21 mouse cellular contexts compared by ENCODE assay signal in genomic region chr13:54959842-54960241, GRCm38 (mm10). TPM values are rescaled to one million over a fixed set of nuclear protein-coding genes. Genes with fewer than 3 reads are reported as not detected.
DNase-seq lines count a peak whose midpoint lies in the region; ATAC-seq lines count a peak whose summit lies in the region.
"Had no signal": no experiment of that assay in that cellular context is flagged by ENCODE, and none has a peak within 500 bp of the region (broad histone marks: within the 10 kb centered on the region; RNA-seq: fewer than 3 reads in every experiment).

No protein-coding gene starts in this region.

- peaks cover 21% of the 10 kb centered on the region for H3K4me1 ChIP-seq in midbrain, embryonic 12.5 days
- H3K4me1 ChIP-seq in midbrain, embryonic 11.5 days (ENCODE audit: control insufficient read depth, insufficient read depth, low read length), result peaks cover 20% of the 10 kb centered on the region
- 0 out of 2 replicates have a peak, but pooled peaks cover 11% of the 10 kb centered on the region for H3K4me1 ChIP-seq in hindbrain, embryonic 11.5 days (replicated peaks; ENCODE audit: control insufficient read depth, insufficient read depth, low read length)
- H3K4me1 ChIP-seq in neural tube, embryonic 13.5 days (replicated peaks), result peaks cover 57% of the 10 kb centered on the region
- H3K4me1 ChIP-seq: intestine, embryonic 15.5 days had no signal

- no peak overlapping the region for H3K9ac ChIP-seq in midbrain, embryonic 12.5 days (replicated peaks)
- H3K9ac ChIP-seq in midbrain, embryonic 11.5 days (ENCODE audit: low read length), result no peak overlapping the region
- H3K9ac ChIP-seq in hindbrain, embryonic 11.5 days (ENCODE audit: low read depth, low read length), result no peak overlapping the region
- H3K9ac ChIP-seq in neural tube, embryonic 13.5 days, result peak overlapping the region; percentile 31; the same call in 1 of the 2 replicates
- H3K9ac ChIP-seq: embryonic facial prominence, embryonic 12.5 days; heart, embryonic 13.5 days; intestine, embryonic 15.5 days had no signal

- 0 out of 2 replicates have a peak overlapping the region, but pooled peaks have one; percentile 27 for H3K27ac ChIP-seq in midbrain, embryonic 12.5 days (replicated peaks)
- no peak overlapping the region for H3K27ac ChIP-seq in midbrain, embryonic 11.5 days (ENCODE audit: low read depth, low read length)
- H3K27ac ChIP-seq in hindbrain, embryonic 11.5 days (ENCODE audit: low read depth, low read length), result peak overlapping the region; percentile 54; the same call in 1 of the 2 replicates
- H3K27ac ChIP-seq in neural tube, embryonic 13.5 days (replicated peaks), result peak overlapping the region; percentile 54; the same call in 1 of the 2 replicates
- H3K27ac ChIP-seq: embryonic facial prominence, embryonic 12.5 days; heart, embryonic 13.5 days; intestine, embryonic 15.5 days; limb, embryonic 10.5 days had no signal

- 49% methylated on average over 6 of the region's 6 CpGs for WGBS in midbrain, embryonic 12.5 days
- WGBS in midbrain, embryonic 11.5 days, result 55% methylated on average over 6 of the region's 6 CpGs
- 35% methylated on average over 6 of the region's 6 CpGs for WGBS in hindbrain, embryonic 11.5 days
- 35% methylated on average over 6 of the region's 6 CpGs for WGBS in neural tube, embryonic 13.5 days

- peak; percentile 71 for DNase-seq in cerebellum, adult 9-11 months
- DNase-seq in cerebellum, adult 8-10 months, result no peak
- DNase-seq in midbrain, embryonic 11.5 days (ENCODE audit: low spot score, missing footprints), result no peak
- no peak for DNase-seq in hindbrain, embryonic 11.5 days (ENCODE audit: low spot score)
- DNase-seq: adrenal gland, postnatal 14 days; heart, postnatal 36 days; kidney, postnatal 36 days; lung, adult 2 months; right cerebral cortex, postnatal 25 days; thymus, postnatal 36 days had no signal

- no peak overlapping the region for H3K4me2 ChIP-seq in midbrain, embryonic 12.5 days (replicated peaks)
- H3K4me2 ChIP-seq in midbrain, embryonic 11.5 days, result no peak overlapping the region
- no peak overlapping the region; the same call in 1 of the 2 replicates for H3K4me2 ChIP-seq in hindbrain, embryonic 11.5 days (replicated peaks; ENCODE audit: low read depth, low read length)
- H3K4me2 ChIP-seq in neural tube, embryonic 13.5 days, result peak overlapping the region; percentile 4; the same call in 1 of the 2 replicates
- H3K4me2 ChIP-seq: embryonic facial prominence, embryonic 12.5 days; heart, embryonic 13.5 days; intestine, embryonic 15.5 days had no signal

- H3K27me3 ChIP-seq in midbrain, embryonic 12.5 days, result peaks cover 90% of the 10 kb centered on the region
- H3K27me3 ChIP-seq in midbrain, embryonic 11.5 days (ENCODE audit: control insufficient read depth, insufficient read depth, low read length), result peaks cover 59% of the 10 kb centered on the region
- peaks cover 54% of the 10 kb centered on the region for H3K27me3 ChIP-seq in hindbrain, embryonic 11.5 days (ENCODE audit: control insufficient read depth, insufficient read depth, low read length)
- peaks cover 39% of the 10 kb centered on the region for H3K27me3 ChIP-seq in neural tube, embryonic 13.5 days

- no peak for ATAC-seq in midbrain, embryonic 12.5 days (ENCODE audit: low FRiP score, low read depth)
- ATAC-seq in midbrain, embryonic 11.5 days (ENCODE audit: low FRiP score), result no peak
- ATAC-seq in hindbrain, embryonic 11.5 days (ENCODE audit: low FRiP score), result no peak
- no peak for ATAC-seq in neural tube, embryonic 13.5 days (ENCODE audit: low read depth)
- ATAC-seq in monocyte, adult 5-6 weeks (replicated peaks; ENCODE audit: insufficient number of reproducible peaks, low FRiP score, low TSS enrichment, poor library complexity, severe bottlenecking), result no peak
- ATAC-seq: intestine, embryonic 15.5 days had no signal

- no peak overlapping the region for H3K4me3 ChIP-seq in midbrain, embryonic 12.5 days
- H3K4me3 ChIP-seq in midbrain, embryonic 11.5 days (ENCODE audit: low read depth, low read length), result no peak overlapping the region
- H3K4me3 ChIP-seq in hindbrain, embryonic 11.5 days (ENCODE audit: low read depth, low read length), result no peak overlapping the region
- no peak overlapping the region for H3K4me3 ChIP-seq in neural tube, embryonic 13.5 days
- H3K4me3 ChIP-seq: embryonic facial prominence, embryonic 12.5 days; erythroblast, embryonic 14.5 days; heart, embryonic 13.5 days; intestine, embryonic 15.5 days; limb, embryonic 10.5 days; megakaryocyte, embryonic 14.5 days had no signal

- no peaks in the 10 kb centered on the region for H3K9me3 ChIP-seq in midbrain, embryonic 12.5 days
- no peaks in the 10 kb centered on the region for H3K9me3 ChIP-seq in midbrain, embryonic 11.5 days (ENCODE audit: control insufficient read depth, low read length)
- H3K9me3 ChIP-seq in hindbrain, embryonic 11.5 days (ENCODE audit: control insufficient read depth, low read length), result no peaks in the 10 kb centered on the region
- H3K9me3 ChIP-seq in neural tube, embryonic 13.5 days, result no peaks in the 10 kb centered on the region
- H3K9me3 ChIP-seq: embryonic facial prominence, embryonic 12.5 days; G1E; heart, embryonic 13.5 days; intestine, embryonic 15.5 days; limb, embryonic 10.5 days; megakaryocyte, embryonic 14.5 days had no signal

- H3K36me3 ChIP-seq in midbrain, embryonic 12.5 days, result no peaks in the 10 kb centered on the region
- H3K36me3 ChIP-seq in midbrain, embryonic 11.5 days (ENCODE audit: control insufficient read depth, insufficient read depth, low read length), result no peaks in the 10 kb centered on the region
- H3K36me3 ChIP-seq in hindbrain, embryonic 11.5 days (ENCODE audit: control insufficient read depth, insufficient read depth, low read length), result no peaks in the 10 kb centered on the region
- H3K36me3 ChIP-seq in neural tube, embryonic 13.5 days, result no peaks in the 10 kb centered on the region
- H3K36me3 ChIP-seq: embryonic facial prominence, embryonic 12.5 days; G1E; heart, embryonic 13.5 days; intestine, embryonic 15.5 days; limb, embryonic 10.5 days had no signal

RNA-seq across cellular contexts. Expression of gene Unc5a, which starts 10.6 kb away (rescaled TPM):
- 2.6 and 4.4 TPM in 2 replicates for polyA plus RNA-seq in midbrain, embryonic 12.5 days (2016; fragmentation: Nextera tagmentation; extraction: Ambion mirVana)
- 2.2 and 2.9 TPM in 2 replicates for polyA plus RNA-seq in midbrain, embryonic 11.5 days (2014; fragmentation: Nextera tagmentation; extraction: Ambion mirVana)
- 2.7 and 2.9 TPM in 2 replicates for polyA plus RNA-seq in hindbrain, embryonic 11.5 days (2014; fragmentation: Nextera tagmentation; extraction: Ambion mirVana)
- 9.0 and 10.4 TPM in 2 replicates for polyA plus RNA-seq in neural tube, embryonic 13.5 days (2015; fragmentation: Nextera tagmentation; extraction: Ambion mirVana)
- 3.3 to 6.8 TPM in 2 of 3 replicates, not detected in the other for total RNA-seq in monocyte, adult 5-6 weeks (2017)
- total RNA-seq: G1E; granulocyte monocyte progenitor cell, adult 5-6 weeks had no signal
- polyA plus RNA-seq: erythroblast, embryonic 14.5 days had no signal
